Mouse (Mus musculus): ENCODE results near the gene Chd2.
A peak's percentile ranks its signal among the peaks of the same experiment; 100 is the strongest.
"Not testable (repeated sequence)": the region's sequence is repeated elsewhere in the genome, so short reads cannot be mapped to it uniquely, and the experiment has no call there.

Gene Chd2

GRCm38 (mm10) chr7:73539116-73539682 is 2.4 kb downstream of the Chd2 start:
- DNase-seq (ENCODE audit: low spot score) = peak; percentile 65

GRCm38 (mm10) chr7:73538424-73539079 is 3.1 kb downstream of the Chd2 start:
- DNase-seq (ENCODE audit: low spot score) = no peak

GRCm38 (mm10) chr7:73537634-73538423 is 3.8 kb downstream of the Chd2 start:
- DNase-seq (ENCODE audit: low spot score) = peak; percentile 100

- DNase-seq (ENCODE audit: low spot score) = no peak
Measured at GRCm38 (mm10) chr7:73537228-73537627, 4.4 kb downstream of the Chd2 start.

GRCm38 (mm10) chr7:73536579-73536978 is 5.1 kb downstream of the Chd2 start:
- no peak for DNase-seq (ENCODE audit: low spot score)

GRCm38 (mm10) chr7:73535861-73536200 is 5.8 kb downstream of the Chd2 start:
- DNase-seq (ENCODE audit: low spot score) = no peak

- no peak for DNase-seq (ENCODE audit: low spot score)
Measured at GRCm38 (mm10) chr7:73534937-73535860, 6.4 kb downstream of the Chd2 start.

- DNase-seq (ENCODE audit: low spot score) = no peak
Measured at GRCm38 (mm10) chr7:73533457-73533856, 8.2 kb downstream of the Chd2 start.

- DNase-seq (ENCODE audit: low spot score) = no peak
Measured at GRCm38 (mm10) chr7:73532916-73533315, 8.7 kb downstream of the Chd2 start.

GRCm38 (mm10) chr7:73532139-73532538 is 9.5 kb downstream of the Chd2 start:
- no peak for DNase-seq (ENCODE audit: low spot score)

GRCm38 (mm10) chr7:73531506-73532093 is 10.0 kb downstream of the Chd2 start:
- no peak for DNase-seq (ENCODE audit: low spot score)

GRCm38 (mm10) chr7:73530846-73531245 is 10.8 kb downstream of the Chd2 start:
- no peak for DNase-seq (ENCODE audit: low spot score)

- DNase-seq (ENCODE audit: low spot score) = no peak
Measured at GRCm38 (mm10) chr7:73530164-73530563, 11.5 kb downstream of the Chd2 start.

- DNase-seq (ENCODE audit: low spot score) = no peak
Measured at GRCm38 (mm10) chr7:73529261-73529660, 12.4 kb downstream of the Chd2 start.

- DNase-seq (ENCODE audit: low spot score) = not testable (repeated sequence)
Measured at GRCm38 (mm10) chr7:73528377-73528894, 13.2 kb downstream of the Chd2 start.

GRCm38 (mm10) chr7:73527225-73527624 is 14.4 kb downstream of the Chd2 start:
- no peak for DNase-seq (ENCODE audit: low spot score)

- peak; percentile 82 for DNase-seq (ENCODE audit: low spot score)
Measured at GRCm38 (mm10) chr7:73524454-73524952, 17.1 kb downstream of the Chd2 start.

GRCm38 (mm10) chr7:73523608-73524259 is 17.9 kb downstream of the Chd2 start:
- no peak for DNase-seq (ENCODE audit: low spot score)

- no peak for DNase-seq (ENCODE audit: low spot score)
Measured at GRCm38 (mm10) chr7:73523183-73523582, 18.4 kb downstream of the Chd2 start.

GRCm38 (mm10) chr7:73521277-73522193 is 20.1 kb downstream of the Chd2 start:
- DNase-seq (ENCODE audit: low spot score) = no peak
